Mouse (Mus musculus): Measurements from ENCODE around the gene Mlf1. TPM values are rescaled to one million over a fixed set of nuclear protein-coding genes. Genes with fewer than 3 reads are reported as not detected.

The Mlf1 gene
- total RNA-seq (2023; ENCODE audit: inconsistent age), result 2.5 to 4.3 TPM (median 3.8 TPM) in 4 replicates

GRCm38 (mm10) chr3:67373872-67374271 lies at the start of gene Mlf1:
Mlf1 (plus strand) TSS chr3:67374097.

GRCm38 (mm10) chr3:67375063-67375462 lies 1.2 kb downstream of the Mlf1 start, which contains the start of gene Gm17402:
Gm17402 (minus strand) TSS chr3:67375163.

DNA sequence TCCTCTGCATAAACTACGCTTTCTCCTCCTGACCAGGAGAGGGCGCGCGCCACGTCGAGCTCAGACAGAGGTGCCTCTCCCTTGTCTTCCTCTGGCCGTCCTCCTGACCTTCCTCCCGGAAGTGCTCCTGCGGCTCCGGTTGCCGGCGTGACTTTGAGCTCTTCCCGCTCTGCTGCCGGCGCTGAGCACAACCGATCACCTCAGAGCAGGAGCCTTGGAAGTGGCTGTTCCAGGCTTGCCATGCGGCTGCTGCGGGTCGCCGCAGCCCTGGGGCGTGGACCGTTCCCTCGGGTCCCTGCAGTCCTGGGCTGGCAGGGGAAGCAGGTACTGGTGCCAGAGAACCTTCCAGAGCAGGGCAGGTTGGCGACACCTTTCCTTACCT lies 56.1 kb downstream of the Mlf1 start, which contains the start of gene Gfm1:
Gene Gfm1, plus strand, starts transcription at position 98 of the 382 bp plus-strand sequence.

Other genes starting within 250 kb of the Mlf1 start
- gene Gm17402, start 1.1 kb downstream of the Mlf1 start, total RNA-seq (2023; ENCODE audit: inconsistent age), result not detected in 4 replicates
- 30.8 to 39.1 TPM (median 33.1 TPM) in 4 replicates for gene Gfm1, start 56.0 kb downstream of the Mlf1 start, total RNA-seq (2023; ENCODE audit: inconsistent age)
- gene Lxn, start 89.8 kb downstream of the Mlf1 start, total RNA-seq (2023; ENCODE audit: inconsistent age), result 1.1 to 1.8 TPM (median 1.6 TPM) in 4 replicates
- gene Rarres1, start 141.4 kb downstream of the Mlf1 start, total RNA-seq (2023; ENCODE audit: inconsistent age), result 0.51 to 1.0 TPM (median 0.80 TPM) in 4 replicates
- 51.4 to 65.8 TPM (median 54.5 TPM) in 4 replicates for gene Mfsd1, start 208.6 kb downstream of the Mlf1 start, total RNA-seq (2023; ENCODE audit: inconsistent age)